Mouse (Mus musculus): Measurements from ENCODE around the gene Ptcd1.
"Not testable (repeated sequence)": the region's sequence is repeated elsewhere in the genome, so short reads cannot be mapped to it uniquely, and the experiment has no call there.

Ptcd1 gene

DNA sequence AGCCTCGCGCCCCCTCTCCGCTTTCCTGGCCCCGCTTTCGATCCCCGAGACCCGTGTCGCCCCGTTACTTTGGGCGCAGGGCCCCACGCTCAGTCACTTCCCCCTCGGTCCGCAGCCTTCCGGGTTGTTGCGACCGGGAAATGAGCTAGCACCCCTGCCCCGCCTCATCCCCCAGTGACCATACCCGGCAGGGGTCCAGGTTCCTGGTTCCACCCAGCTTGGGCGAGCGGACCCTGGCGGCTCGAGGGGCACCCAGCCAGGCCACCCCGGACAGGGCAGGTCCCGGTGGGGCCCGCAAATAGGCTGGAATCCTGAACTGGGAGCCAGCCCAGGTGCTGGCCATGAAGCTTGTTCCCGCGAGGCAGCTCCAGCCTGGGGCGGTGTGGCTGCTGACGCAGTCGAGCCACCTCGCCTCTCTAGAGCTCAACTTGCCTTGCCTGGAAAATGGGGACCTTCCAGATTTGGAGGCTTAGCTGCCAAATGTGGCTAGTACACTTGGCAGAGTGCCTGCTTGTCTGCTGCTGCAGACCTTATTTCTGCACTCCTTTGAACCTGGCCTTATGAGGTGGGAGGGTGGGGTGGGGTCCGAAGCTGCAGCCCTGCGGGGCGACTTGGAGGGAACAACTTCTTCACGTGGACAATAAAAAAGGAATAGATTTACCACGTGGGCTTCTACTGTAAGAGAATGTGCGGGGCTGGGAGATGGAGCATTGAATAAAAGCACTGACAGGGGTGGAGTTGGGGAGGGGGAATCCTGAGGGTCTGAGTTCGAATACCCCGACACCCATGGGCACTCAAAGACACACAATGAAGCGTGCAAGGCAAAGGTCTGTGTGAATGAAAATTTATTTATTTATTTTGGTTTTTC lies 52.1 kb downstream of the Ptcd1 start:
- Histone ChIP-seq H3K36me3 (ENCODE audit: control insufficient read depth, insufficient read depth, low read length, poor library complexity, severe bottlenecking) (no peaks in the 10 kb centered on the region; the same call in 1 of the 2 replicates), H3K27me3 (ENCODE audit: control insufficient read depth, insufficient read depth, low read length, poor library complexity, severe bottlenecking) (no peaks in the 10 kb centered on the region)
- DNase-seq (ENCODE audit: low read depth, low spot score): peak; percentile 66

DNA sequence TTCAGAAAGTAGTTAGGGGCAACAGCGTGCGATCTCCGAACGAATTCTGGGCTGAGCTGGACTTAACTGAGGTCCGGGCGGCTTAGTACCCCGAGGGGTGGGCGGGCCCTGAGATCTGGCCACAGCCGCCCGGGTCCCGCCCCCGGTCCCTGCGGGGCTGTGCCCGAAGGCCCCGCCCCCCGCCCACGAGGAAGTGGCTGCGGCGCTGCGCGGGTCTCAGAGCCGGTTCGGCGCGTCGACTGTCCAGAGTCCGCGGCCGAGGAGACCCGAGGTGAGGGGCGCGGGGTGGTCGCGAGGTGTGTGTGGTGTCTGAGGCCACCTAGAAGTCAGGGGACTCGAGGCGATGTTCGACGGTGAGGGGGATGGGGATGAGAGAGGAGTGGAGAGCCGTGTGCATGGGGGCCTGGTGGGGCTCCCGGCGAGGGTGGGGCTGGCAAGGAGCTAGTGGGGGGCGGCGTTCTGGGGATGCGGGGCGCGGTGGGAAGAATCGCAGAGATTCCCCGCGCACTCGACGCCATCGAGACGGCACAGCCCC lies 52.8 kb downstream of the Ptcd1 start, which contains the start of gene Arpc1b:
Arpc1b (plus strand) TSS at position 145 of the 535 bp plus-strand sequence.
- H3K36me3 ChIP-seq (ENCODE audit: control insufficient read depth, insufficient read depth, low read length, poor library complexity, severe bottlenecking): no peaks in the 10 kb centered on the region; the same call in 1 of the 2 replicates
- DNase-seq (ENCODE audit: low read depth, low spot score): peak; percentile 79
- H3K27me3 ChIP-seq (ENCODE audit: control insufficient read depth, insufficient read depth, low read length, poor library complexity, severe bottlenecking): no peaks in the 10 kb centered on the region

DNA sequence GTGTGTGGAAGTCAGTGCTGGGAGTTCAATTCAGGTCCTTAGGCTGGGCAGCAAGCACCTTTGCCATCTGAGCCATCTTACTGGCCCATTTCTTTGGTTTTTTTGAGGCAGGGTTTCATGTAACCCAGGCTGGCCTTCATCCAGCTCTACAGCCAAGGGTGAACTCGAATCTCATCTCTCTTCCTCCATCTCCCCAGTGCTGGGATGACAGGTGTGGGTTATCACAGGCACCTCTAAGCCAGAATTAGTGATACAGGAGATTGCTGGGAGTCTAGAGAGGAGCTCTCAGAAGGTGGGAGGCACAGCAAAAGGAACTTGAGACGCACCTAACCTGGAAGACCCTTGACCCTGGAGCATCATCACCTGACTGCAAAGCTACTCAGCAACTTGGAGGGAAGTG lies 53.5 kb downstream of the Ptcd1 start:
- H3K27me3 ChIP-seq (ENCODE audit: control insufficient read depth, insufficient read depth, low read length, poor library complexity, severe bottlenecking): no peaks in the 10 kb centered on the region
- no peak for DNase-seq (ENCODE audit: low read depth, low spot score)
- H3K36me3 ChIP-seq (ENCODE audit: control insufficient read depth, insufficient read depth, low read length, poor library complexity, severe bottlenecking): no peaks in the 10 kb centered on the region; the same call in 1 of the 2 replicates

DNA sequence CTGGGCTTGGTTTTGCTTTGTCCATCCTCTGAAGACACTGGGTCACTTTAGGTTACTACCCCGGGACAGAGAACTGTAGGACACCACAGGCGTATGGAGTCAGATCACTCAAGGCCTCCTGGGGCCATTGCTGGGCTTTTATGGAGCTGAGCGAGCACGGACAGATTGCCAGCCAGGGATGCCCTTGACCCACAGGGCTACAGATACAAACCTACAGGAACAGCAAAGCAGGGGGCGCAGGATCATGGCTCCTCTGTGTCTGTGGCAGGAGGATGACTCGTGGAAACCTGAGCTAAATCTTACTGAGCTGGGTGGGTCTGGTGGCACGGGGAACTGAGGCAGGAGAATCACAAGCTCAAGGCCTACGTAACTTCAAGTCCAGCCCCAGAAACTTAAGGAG lies 54.3 kb downstream of the Ptcd1 start:
- DNase-seq (ENCODE audit: low read depth, low spot score): no peak
- no peaks in the 10 kb centered on the region for H3K27me3 ChIP-seq (ENCODE audit: control insufficient read depth, insufficient read depth, low read length, poor library complexity, severe bottlenecking)
- H3K36me3 ChIP-seq (ENCODE audit: control insufficient read depth, insufficient read depth, low read length, poor library complexity, severe bottlenecking): peaks cover 1% of the 10 kb centered on the region

DNA sequence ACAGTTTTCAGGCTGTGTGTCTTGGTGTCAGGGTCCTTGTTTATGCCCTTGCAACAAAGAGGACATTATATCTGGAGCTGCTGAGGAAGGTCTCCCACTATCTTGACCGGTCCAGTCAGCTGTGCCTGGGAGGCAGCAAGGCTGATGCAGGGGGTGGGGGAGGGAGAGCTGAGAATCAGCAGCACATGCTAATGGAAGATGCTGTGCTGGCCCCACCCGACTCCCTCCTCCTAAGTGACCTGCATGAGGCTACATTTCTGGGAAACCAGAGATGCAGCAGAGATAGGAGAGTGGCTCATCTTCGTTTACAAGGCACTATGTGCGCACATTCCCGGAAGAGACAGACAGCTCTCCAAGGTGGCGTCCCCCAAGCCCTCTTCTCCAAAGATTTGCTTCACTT lies 56.5 kb downstream of the Ptcd1 start:
- Histone ChIP-seq H3K36me3 (ENCODE audit: control insufficient read depth, insufficient read depth, low read length, poor library complexity, severe bottlenecking) (peaks cover 1% of the 10 kb centered on the region), H3K27me3 (ENCODE audit: control insufficient read depth, insufficient read depth, low read length, poor library complexity, severe bottlenecking) (no peaks in the 10 kb centered on the region)
- no peak for DNase-seq (ENCODE audit: low read depth, low spot score)

DNA sequence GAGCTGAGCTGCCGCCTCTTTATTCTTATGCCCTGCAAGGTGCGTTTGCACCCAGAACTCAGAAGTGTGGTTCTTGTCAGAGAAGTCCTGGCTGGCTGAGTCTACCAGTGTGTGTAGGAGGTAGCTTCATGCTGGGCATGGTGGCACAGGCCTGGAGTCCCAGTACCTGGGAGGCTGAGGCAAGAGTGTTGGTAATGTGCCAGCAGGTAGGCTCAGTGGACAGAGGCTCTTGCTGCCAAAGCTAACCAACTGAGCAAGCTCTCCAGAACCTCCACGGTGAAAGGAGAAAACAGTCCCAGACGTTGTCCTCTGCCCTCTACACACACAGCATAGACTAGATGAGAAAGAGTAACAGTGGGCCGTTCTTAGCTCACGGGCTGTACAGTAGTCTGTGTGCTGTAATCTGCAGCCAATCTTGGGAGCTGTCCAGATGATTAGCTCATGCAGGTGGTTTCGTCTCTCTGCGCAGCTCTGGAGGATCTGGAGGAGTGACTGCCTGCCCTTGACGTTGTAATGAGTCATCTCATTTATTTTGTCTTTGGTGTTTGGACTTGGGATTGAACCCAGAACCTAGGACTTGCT lies 61.1 kb downstream of the Ptcd1 start:
- Histone ChIP-seq H3K36me3 (ENCODE audit: control insufficient read depth, insufficient read depth, low read length, poor library complexity, severe bottlenecking) (peaks cover 6% of the 10 kb centered on the region), H3K27me3 (ENCODE audit: control insufficient read depth, insufficient read depth, low read length, poor library complexity, severe bottlenecking) (no peaks in the 10 kb centered on the region)
- no peak for DNase-seq (ENCODE audit: low read depth, low spot score)

DNA sequence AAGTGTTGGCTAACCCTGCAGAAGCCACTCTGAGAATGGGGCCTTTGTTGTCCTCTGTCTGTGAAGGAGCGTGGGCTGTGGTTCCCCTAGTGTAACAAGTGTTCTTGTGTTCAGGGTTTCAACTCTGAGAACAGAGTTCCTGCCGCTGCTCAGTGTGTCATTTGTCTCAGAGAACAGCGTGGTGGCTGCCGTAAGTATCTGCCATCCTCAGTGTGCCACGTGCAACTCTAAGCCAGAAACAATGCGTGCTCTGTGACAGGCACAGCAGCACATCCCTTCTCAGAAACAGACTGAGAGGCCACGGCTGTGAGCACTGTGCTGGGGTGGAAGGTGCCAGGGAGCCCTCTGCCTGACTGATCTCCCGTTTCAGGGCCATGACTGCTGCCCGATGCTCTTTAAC lies 62.6 kb downstream of the Ptcd1 start:
- DNase-seq (ENCODE audit: low read depth, low spot score): no peak
- Histone ChIP-seq H3K36me3 (ENCODE audit: control insufficient read depth, insufficient read depth, low read length, poor library complexity, severe bottlenecking) (peaks cover 6% of the 10 kb centered on the region), H3K27me3 (ENCODE audit: control insufficient read depth, insufficient read depth, low read length, poor library complexity, severe bottlenecking) (no peaks in the 10 kb centered on the region)

DNA sequence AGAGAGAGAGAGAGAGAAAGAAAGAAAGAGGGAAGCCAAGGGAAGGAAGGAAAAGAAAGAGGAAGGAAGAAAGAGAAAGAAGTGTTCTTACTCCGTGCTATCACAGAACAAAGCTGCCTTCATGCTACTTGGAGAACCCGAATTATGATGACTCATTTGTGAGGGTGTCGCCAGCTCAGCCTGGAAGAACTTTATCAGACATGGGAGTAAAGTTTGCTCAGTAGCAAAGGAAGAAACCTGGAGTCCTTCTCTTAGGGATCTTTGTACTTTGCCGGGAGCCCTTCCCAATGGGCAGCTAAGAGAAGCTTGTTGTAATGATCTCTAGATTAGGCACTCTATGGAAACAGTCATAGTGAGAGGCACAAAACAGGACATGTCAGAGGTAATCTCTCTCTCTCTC lies 64.2 kb downstream of the Ptcd1 start:
- Histone ChIP-seq H3K27me3 (ENCODE audit: control insufficient read depth, insufficient read depth, low read length, poor library complexity, severe bottlenecking) (no peaks in the 10 kb centered on the region), H3K36me3 (ENCODE audit: control insufficient read depth, insufficient read depth, low read length, poor library complexity, severe bottlenecking) (peaks cover 5% of the 10 kb centered on the region)
- DNase-seq (ENCODE audit: low read depth, low spot score): no peak

DNA sequence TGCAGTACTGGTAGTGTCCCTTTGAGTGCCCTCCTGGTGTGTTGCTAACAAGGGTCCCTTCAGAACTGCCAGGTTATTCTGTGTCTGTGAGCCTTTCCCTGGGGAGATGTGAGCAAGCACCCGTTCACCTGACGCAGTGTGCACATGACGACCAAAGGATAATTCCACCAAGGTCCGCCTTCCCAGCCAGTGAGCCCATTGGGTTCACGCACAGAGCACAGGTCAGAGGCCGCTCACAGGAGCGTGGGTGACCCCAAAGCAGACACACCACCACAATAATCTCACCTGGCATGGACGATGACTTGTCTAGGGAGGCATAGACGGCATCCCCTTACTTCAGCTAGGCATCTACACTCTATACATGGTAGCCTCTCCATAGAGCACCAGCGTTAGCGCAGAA lies 65.5 kb downstream of the Ptcd1 start:
- not testable (repeated sequence) for H3K36me3 ChIP-seq (ENCODE audit: control insufficient read depth, insufficient read depth, low read length, poor library complexity, severe bottlenecking); DNase-seq (ENCODE audit: low read depth, low spot score); H3K27me3 ChIP-seq (ENCODE audit: control insufficient read depth, insufficient read depth, low read length, poor library complexity, severe bottlenecking)

DNA sequence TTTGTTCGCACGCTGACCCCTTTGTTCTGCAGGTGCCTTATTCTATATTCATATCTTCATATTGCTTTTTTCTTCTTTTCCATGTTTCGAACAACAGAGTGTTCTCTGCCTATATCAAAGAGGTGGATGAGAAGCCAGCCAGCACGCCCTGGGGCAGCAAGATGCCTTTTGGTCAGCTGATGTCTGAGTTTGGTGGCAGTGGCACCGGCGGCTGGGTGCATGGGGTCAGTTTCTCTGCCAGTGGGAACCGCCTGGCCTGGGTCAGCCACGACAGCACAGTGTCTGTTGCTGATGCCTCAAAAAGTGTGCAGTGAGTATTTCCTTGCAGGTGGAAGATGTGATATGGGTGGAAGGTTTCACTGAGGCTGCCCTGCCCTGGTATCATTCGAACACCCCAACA lies 65.9 kb downstream of the Ptcd1 start:
- Histone ChIP-seq H3K27me3 (ENCODE audit: control insufficient read depth, insufficient read depth, low read length, poor library complexity, severe bottlenecking) (no peaks in the 10 kb centered on the region), H3K36me3 (ENCODE audit: control insufficient read depth, insufficient read depth, low read length, poor library complexity, severe bottlenecking) (peaks cover 11% of the 10 kb centered on the region)
- no peak for DNase-seq (ENCODE audit: low read depth, low spot score)

DNA sequence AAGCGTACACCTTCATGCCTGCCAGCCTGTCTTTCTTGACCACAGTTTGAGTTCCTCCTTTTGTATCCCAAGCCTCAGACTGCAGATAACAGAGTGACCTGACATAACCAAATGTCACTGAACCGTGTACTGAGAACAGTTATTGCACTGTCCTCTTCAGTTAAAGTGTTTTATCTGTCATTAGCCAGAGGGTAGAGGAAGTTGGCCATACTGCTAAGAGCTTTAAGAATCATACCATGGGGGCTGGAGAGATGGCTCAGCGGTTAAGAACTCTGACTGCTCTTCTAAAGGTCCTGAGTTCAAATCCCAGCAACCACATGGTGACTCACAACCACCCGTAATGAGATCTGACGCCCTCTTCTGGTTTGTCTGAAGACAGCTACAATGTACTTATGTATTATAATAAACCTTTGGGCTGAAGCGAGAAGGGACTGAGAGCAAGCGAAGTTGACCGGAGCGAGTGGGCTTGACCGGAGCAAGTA lies 68.5 kb downstream of the Ptcd1 start:
- Histone ChIP-seq H3K36me3 (ENCODE audit: control insufficient read depth, insufficient read depth, low read length, poor library complexity, severe bottlenecking) (peaks cover 8% of the 10 kb centered on the region), H3K27me3 (ENCODE audit: control insufficient read depth, insufficient read depth, low read length, poor library complexity, severe bottlenecking) (no peaks in the 10 kb centered on the region)
- no peak for DNase-seq (ENCODE audit: low read depth, low spot score)

Data from splenic B cell, adult 2 months (primary cell).